Mouse (Mus musculus) hindbrain, postnatal 0 days (tissue): Measurements from ENCODE around the gene Ntrk3. TPM values are rescaled to one million over a fixed set of nuclear protein-coding genes. Genes with fewer than 3 reads are reported as not detected.

Source experiments
- ATAC-seq: fragments of 200-750 bp; cut with Nextera tagmentation; 2 replicates; pipeline ENCODE4 v1.8.0; 2017; ENCODE audit warnings: mild to moderate bottlenecking, moderate TSS enrichment, moderate library complexity
- DNase-seq: peaks from one replicate; pipeline ENCODE4 v3.0.0-alpha.2; 2015; ENCODE audit warnings: low spot score
- H3K27ac ChIP-seq: fragments of 300-500 bp; sonication (generic); 2 replicates; pipeline ENCODE4 v1.5.1; 2014; ENCODE audit warnings: mild to moderate bottlenecking
- H3K27me3 ChIP-seq: fragments of 300-500 bp; sonication (generic); 2 replicates; pipeline ENCODE4 v1.6.1; 2014; ENCODE audit warnings: low read length, mixed read lengths; ENCODE audit not compliant: insufficient read depth
- H3K36me3 ChIP-seq: fragments of 300-500 bp; sonication (generic); 2 replicates; pipeline ENCODE4 v1.6.1; 2014; ENCODE audit warnings: low read length, mixed read lengths; ENCODE audit not compliant: insufficient read depth
- H3K4me1 ChIP-seq: fragments of 300-500 bp; sonication (generic); 2 replicates; pipeline ENCODE4 v1.6.1; 2014; ENCODE audit warnings: antibody characterized with exemption, low read length, mixed read lengths; ENCODE audit not compliant: insufficient read depth
- H3K4me2 ChIP-seq: fragments of 300-500 bp; sonication (generic); 2 replicates; pipeline ENCODE4 v1.6.1; 2014; ENCODE audit warnings: low read depth, mild to moderate bottlenecking, low read length, moderate library complexity, mixed read lengths
- H3K4me3 ChIP-seq: fragments of 300-500 bp; sonication (generic); 2 replicates; pipeline ENCODE4 v1.5.1; 2014; ENCODE audit warnings: low read length
- H3K9ac ChIP-seq: fragments of 300-500 bp; sonication (generic); replicated peaks from 2 replicates; pipeline ENCODE4 v1.6.1; 2014; ENCODE audit warnings: mild to moderate bottlenecking, low read length, moderate library complexity, mixed read lengths
- H3K9me3 ChIP-seq: fragments of 300-500 bp; sonication (generic); 2 replicates; pipeline ENCODE4 v1.6.1; 2016; ENCODE audit warnings: low read length, mixed read lengths
- CTCF ChIP-seq: IDR thresholded peaks from 2 replicates; pipeline ENCODE4 v1.5.1; 2016; ENCODE audit warnings: antibody characterized with exemption, control low read depth, low read depth
- WGBS: fragments of 180-500 bp; shearing (Covaris S2); extraction: QIAGEN DNeasy Blood & Tissue Kit; methylation state at CpG from one replicate; pipeline ENCODE4 v1.1.7; 2014; 5-methylcytosine and 5-hydroxymethylcytosine counted together
- polyA plus RNA-seq: library from polyadenylated mRNA; unstranded; fragments of >200 nt; fragmentation: Nextera tagmentation; extraction: Ambion mirVana; gene quantifications from 2 replicates; pipeline ENCODE4 v1.2.1, GENCODE M21; 2015
- total RNA-seq: library from RNA; depleted of rRNA; stranded (reverse); fragments of >200 nt; gene quantifications from 2 replicates; pipeline ENCODE4 v1.2.3, GENCODE M21; 2014

Gene Ntrk3
- total and polyA plus RNA-seq, 2 experiments from 2014 or later, result 23.5 to 90.8 TPM

- Histone ChIP-seq H3K4me2 (no peak overlapping the region), H3K9ac (no peak overlapping the region), H3K4me1 (no peaks in the 10 kb centered on the region), H3K4me3 (no peak overlapping the region), H3K27me3 (no peaks in the 10 kb centered on the region), H3K27ac (no peak overlapping the region), H3K9me3 (no peaks in the 10 kb centered on the region), H3K36me3 (no peaks in the 10 kb centered on the region)
- 85% methylated on average over 5 of the region's 5 CpGs for WGBS
- ATAC-seq, result no peak
- no peak for DNase-seq
- TF ChIP-seq CTCF, result no peak
Measured at GRCm38 (mm10) chr7:78379784-78380183, 358.0 kb downstream of the Ntrk3 start.

- whole genome bisulfite sequencing, result 74% methylated on average over 2 of the region's 2 CpGs
- TF ChIP-seq CTCF, result no peak
- Histone ChIP-seq H3K4me3 (no peak overlapping the region), H3K9me3 (no peaks in the 10 kb centered on the region), H3K4me1 (no peaks in the 10 kb centered on the region), H3K27ac (no peak overlapping the region), H3K9ac (no peak overlapping the region), H3K27me3 (no peaks in the 10 kb centered on the region), H3K36me3 (no peaks in the 10 kb centered on the region), H3K4me2 (no peak overlapping the region)
- DNase-seq (no peak), ATAC-seq (no peak)
Measured at GRCm38 (mm10) chr7:78378306-78378705, 359.5 kb downstream of the Ntrk3 start.

- H3K36me3 ChIP-seq, result no peaks in the 10 kb centered on the region
- no peak for DNase-seq
- no peak overlapping the region for H3K4me3 ChIP-seq
- no peak overlapping the region for H3K9ac ChIP-seq
- TF ChIP-seq CTCF, result no peak
- no peak overlapping the region for H3K27ac ChIP-seq
- WGBS, result 61% methylated on average over 4 of the region's 4 CpGs
- H3K4me1 ChIP-seq, result no peaks in the 10 kb centered on the region
- no peaks in the 10 kb centered on the region for H3K27me3 ChIP-seq
- H3K9me3 ChIP-seq, result no peaks in the 10 kb centered on the region
- ATAC-seq, result no peak
- no peak overlapping the region for H3K4me2 ChIP-seq
Measured at GRCm38 (mm10) chr7:78376875-78377274, 360.9 kb downstream of the Ntrk3 start.

- Histone ChIP-seq H3K4me1 (peaks cover 9% of the 10 kb centered on the region; the same call in 1 of the 2 replicates), H3K9me3 (no peaks in the 10 kb centered on the region), H3K4me2 (no peak overlapping the region), H3K27ac (no peak overlapping the region; the same call in 1 of the 2 replicates), H3K4me3 (no peak overlapping the region), H3K9ac (no peak overlapping the region), H3K36me3 (no peaks in the 10 kb centered on the region), H3K27me3 (no peaks in the 10 kb centered on the region)
- TF ChIP-seq CTCF, result no peak
- ATAC-seq, result peak; percentile 58
- 50% methylated on average over 8 of the region's 8 CpGs for WGBS
- peak; percentile 21 for DNase-seq
Measured at GRCm38 (mm10) chr7:78361341-78362309, 376.2 kb downstream of the Ntrk3 start.

- no peak for DNase-seq
- no peaks in the 10 kb centered on the region for H3K27me3 ChIP-seq
- no peak overlapping the region for H3K9ac ChIP-seq
- ATAC-seq, result no peak
- no peak overlapping the region for H3K4me3 ChIP-seq
- no peaks in the 10 kb centered on the region for H3K9me3 ChIP-seq
- WGBS, result 73% methylated on average over 5 of the region's 5 CpGs
- H3K27ac ChIP-seq, result no peak overlapping the region
- H3K4me1 ChIP-seq, result no peaks in the 10 kb centered on the region
- no peak for TF ChIP-seq CTCF
- no peak overlapping the region for H3K4me2 ChIP-seq
- H3K36me3 ChIP-seq, result no peaks in the 10 kb centered on the region
Measured at GRCm38 (mm10) chr7:78347464-78347863, 390.3 kb downstream of the Ntrk3 start.

- Histone ChIP-seq H3K27me3 (no peaks in the 10 kb centered on the region), H3K4me3 (no peak overlapping the region), H3K36me3 (no peaks in the 10 kb centered on the region), H3K9me3 (no peaks in the 10 kb centered on the region), H3K27ac (no peak overlapping the region), H3K4me1 (no peaks in the 10 kb centered on the region), H3K9ac (no peak overlapping the region), H3K4me2 (no peak overlapping the region)
- DNase-seq (no peak), ATAC-seq (no peak)
- TF ChIP-seq CTCF, result no peak
Measured at GRCm38 (mm10) chr7:78333422-78333821, 404.4 kb downstream of the Ntrk3 start.

- H3K27ac ChIP-seq, result no peak overlapping the region
- ATAC-seq (no peak), DNase-seq (no peak)
- no peak for TF ChIP-seq CTCF
- H3K27me3 ChIP-seq, result no peaks in the 10 kb centered on the region
- H3K4me3 ChIP-seq, result no peak overlapping the region
- WGBS, result 86% methylated on average over 2 of the region's 2 CpGs
- H3K9me3 ChIP-seq, result no peaks in the 10 kb centered on the region
- no peaks in the 10 kb centered on the region for H3K36me3 ChIP-seq
- no peak overlapping the region for H3K4me2 ChIP-seq
- no peak overlapping the region for H3K9ac ChIP-seq
- no peaks in the 10 kb centered on the region for H3K4me1 ChIP-seq
Measured at GRCm38 (mm10) chr7:78328301-78328700, 409.5 kb downstream of the Ntrk3 start.
